Mouse (Mus musculus) urinary bladder, postnatal 4 days (tissue): ENCODE measurements around the gene Lao1.
"Not testable (repeated sequence)": the region's sequence is repeated elsewhere in the genome, so short reads cannot be mapped to it uniquely, and the experiment has no call there.

ENCODE experiments used
- DNase-seq, 2 experiments: peaks; one replicate each; pipeline ENCODE4 v3.0.0; 2021 to 2022; ENCODE audit warnings: low spot score in 2 of 2

Gene Lao1

DNA sequence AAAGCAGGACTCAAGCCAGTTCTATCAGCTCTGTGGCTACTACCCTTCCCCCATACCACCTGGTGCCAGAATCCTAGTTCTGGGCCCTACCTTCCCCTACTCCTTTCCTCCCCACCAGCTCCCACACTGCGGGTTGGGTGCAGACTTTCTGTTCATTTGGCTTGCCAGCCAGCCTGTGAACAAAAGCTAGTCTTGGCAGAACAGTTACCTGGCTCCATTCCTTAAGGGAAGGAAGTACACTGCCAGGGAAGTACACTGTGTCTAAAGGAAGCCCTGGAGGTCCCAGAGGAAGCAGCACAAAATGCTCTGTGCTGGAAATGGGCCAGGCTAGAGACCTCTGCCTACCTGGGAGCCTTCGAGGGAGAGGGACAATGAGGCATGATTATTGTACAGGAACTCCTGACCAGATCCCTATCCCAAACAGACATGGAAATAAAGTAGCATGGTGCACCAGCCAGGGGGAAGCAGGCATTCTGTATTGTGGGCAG lies at the start of gene Lao1:
Lao1 (plus strand) TSS at position 438 of the 488 bp plus-strand sequence.
- DNase-seq, result no peak

GRCm38 (mm10) chr4:118917365-118917764 lies 44.0 kb upstream of the Lao1 start, which contains the start of gene Olfr1329:
Gene Olfr1329, minus strand, starts transcription at chr4:118917465.
- DNase-seq, result not testable (repeated sequence)

- not testable (repeated sequence) for DNase-seq
Observed at GRCm38 (mm10) chr4:118931326-118931725, 30.1 kb upstream of the Lao1 start.

GRCm38 (mm10) chr4:118938512-118938911 lies 22.9 kb upstream of the Lao1 start, which contains the start of gene Olfr1328:
Gene Olfr1328, minus strand, starts transcription at chr4:118938612.
- DNase-seq, result no peak

DNA sequence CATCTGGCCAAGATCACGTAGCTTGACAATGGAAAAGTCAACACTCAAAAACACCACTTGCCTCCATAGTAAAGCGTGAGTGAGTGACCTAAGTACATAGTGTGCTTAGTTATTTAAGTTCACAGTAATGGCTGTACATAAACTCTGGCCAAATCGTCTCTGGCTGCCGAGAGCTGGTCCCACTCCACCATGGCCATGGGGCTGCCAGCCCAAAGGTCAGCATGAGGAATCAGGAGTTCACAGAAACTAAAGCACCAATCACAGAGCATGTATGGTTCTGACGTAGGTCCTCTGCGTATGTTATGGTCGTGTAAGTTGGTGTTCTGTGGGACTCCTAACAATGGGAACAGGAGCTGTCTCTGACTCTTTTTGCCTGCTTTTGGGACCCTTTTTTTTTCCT lies 2.6 kb upstream of the Lao1 start:
- no peak for DNase-seq

DNA sequence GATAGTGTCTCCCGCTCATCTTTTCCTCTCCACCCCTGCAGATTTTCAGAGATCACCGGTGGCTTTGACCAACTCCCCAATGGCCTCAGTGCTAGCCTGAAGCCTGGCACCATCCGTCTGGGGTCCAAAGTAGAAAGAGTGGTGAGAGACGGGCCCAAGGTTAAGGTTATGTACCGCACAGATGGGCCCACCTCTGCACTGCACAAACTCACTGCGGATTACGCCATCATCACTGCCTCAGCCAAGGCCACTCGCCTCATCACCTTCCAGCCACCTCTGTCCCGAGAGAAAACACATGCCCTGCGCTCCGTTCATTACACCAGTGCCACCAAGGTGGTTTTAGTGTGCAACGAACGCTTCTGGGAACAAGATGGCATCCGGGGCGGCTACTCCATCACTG lies 6.3 kb downstream of the Lao1 start:
- DNase-seq, result peak in 1 of 2 experiments; percentile 55

DNA sequence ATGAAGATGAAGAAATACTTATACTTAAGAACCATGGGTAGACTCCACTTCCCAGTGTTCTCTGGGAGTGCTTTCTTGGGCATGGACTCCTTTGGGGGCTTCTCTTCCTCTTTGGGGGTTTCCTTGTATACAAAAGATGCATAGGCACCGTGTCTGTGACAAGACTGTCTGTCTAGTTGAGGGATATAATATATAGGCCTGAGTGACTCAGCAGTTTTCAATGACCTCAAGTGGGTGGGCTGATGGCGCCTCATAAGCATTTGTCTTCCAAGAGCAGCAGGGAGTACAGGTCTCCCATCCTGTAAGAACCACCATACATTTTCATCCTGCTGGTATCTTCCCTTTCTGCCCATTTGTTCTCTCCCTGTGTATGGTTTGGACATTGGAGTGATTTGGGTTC lies 11.9 kb downstream of the Lao1 start:
- DNase-seq, result no peak

DNA sequence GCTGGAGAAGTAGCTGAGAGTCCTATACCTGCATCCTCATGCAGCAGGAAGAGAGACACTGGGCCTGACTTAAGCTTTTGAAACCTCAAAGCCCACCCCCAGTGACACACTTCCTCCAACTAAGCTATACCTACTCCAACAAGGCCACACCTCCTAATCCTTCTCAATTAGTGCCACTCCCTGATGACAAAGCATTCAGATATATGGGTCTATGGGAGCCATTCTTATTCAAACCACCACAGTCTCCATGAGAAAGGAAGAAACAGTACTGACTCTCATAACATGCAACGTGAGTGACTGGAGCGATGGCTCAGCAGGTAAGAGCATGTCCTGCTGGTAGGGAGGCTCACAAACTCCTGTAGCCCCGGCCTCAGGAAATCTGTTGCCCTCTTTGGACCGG lies 23.9 kb downstream of the Lao1 start:
- no peak for DNase-seq

DNA sequence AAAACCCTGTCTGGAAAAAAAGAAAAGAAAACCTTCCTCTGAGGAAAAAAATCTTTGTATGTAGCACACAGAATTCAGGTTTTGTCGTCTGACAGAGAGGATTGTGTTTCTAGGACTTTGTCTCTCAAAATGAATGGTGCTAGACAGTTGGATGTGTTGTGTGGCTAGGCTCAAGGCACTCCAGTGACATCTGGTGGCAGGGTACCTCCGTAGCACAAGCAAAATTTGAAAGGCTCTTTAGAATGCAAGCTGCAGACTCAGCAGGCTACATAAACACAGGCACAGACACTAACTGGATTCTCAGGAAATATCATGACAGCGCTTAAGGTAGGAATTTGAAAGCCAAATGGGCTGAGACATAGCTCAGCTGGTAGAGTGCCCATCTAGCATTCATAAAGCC lies 27.2 kb downstream of the Lao1 start:
- DNase-seq, result no peak

GRCm38 (mm10) chr4:118989331-118989730 lies 28.0 kb downstream of the Lao1 start:
- DNase-seq, result no peak

DNA sequence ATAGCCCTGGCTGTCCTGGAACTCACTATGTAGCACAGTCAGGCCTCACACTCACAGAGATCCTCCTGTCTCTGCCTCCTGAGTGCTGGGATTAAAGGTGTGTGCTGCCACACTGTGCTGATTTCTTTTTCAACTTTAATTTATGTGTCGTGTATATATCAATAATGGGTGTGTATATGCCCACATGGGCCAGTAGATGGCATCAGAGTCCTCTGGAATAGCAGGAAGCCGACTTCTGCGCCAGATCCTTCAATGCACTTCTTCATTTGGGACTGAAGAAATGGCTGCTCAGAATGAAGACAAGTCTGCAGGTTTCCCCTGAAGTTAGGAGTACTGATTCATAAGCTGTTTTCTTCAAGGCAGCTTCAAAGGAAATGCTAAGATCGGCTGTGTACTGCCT lies 30.4 kb downstream of the Lao1 start:
- no peak for DNase-seq

DNA sequence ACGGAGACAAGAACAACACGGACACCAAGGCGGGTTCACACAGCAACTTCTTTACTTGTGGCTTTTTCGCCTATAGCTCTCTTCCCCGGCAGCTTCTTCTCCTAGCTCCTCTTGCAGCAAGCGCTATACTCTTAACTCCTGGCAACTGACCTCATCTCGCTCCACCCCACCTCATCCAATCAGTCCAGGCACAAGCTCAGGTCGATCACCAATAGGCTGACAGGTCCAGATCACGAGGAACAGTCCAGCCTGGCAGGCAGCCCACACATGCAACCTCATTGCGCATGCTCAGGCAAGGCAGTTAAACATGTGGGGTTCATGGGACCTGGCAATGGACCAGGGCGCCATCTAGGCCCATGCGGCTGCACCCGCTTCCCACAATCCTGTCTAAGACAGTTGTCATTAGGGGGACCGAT lies 35.8 kb downstream of the Lao1 start:
- no peak for DNase-seq

DNA sequence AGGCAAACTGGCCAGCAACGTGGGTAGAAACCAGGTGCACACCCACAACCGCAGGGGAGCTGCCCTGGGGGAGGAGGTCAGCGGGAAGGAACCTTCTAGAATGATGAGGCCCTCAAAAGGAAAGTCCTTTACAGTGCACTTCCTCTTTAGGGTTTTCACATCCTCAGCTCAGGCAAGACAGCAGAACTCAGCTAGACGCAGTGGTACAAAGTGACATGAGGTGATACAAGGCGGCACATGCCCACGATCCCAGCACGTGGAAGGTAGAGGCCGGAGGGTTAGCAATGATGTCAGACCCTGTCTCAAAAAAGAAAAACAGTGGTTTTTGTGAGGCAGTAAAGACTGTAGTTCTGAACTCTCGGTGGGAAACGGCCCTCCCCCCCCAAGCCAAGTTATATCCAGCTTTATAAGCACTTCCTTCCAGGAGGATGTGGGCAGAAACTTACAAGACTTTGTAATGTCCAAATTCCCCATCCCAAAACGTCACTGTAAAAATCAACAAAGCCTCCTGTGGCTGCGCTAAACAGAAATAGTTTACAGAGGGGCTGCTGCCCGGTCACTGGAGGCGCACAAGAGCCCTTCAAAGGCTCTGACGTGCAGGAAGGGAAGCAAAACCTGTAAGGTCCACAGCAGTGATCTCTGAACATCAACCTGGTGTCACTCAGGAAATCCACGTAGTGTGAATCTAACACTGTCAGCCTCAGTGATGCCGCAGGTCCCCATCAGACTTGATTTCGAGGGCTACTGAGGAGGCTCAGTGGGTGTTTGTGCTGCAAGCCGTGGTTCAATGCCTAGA lies 38.5 kb downstream of the Lao1 start:
- no peak for DNase-seq

DNA sequence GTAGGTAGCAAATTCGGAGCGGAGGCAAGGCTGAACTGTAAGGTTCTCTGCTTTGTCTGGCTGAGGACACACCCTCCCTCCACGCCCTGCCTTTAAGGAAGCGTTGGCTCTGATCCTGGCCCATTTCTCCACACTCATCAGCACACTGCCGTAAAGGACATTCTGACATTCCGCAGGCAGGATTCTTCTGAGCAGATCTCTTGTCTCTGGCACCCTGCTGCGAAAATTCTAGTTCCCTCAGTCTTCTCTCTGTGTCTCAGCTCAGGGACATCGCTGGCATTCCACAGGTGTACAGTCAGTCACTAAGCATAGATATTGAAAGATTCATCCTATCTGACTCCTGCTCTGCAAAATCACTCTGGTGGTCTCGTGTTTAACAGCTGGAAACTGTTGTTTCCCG lies 40.3 kb downstream of the Lao1 start:
- DNase-seq, result no peak

- DNase-seq, result no peak
Observed at GRCm38 (mm10) chr4:119002512-119002911, 41.1 kb downstream of the Lao1 start.

DNA sequence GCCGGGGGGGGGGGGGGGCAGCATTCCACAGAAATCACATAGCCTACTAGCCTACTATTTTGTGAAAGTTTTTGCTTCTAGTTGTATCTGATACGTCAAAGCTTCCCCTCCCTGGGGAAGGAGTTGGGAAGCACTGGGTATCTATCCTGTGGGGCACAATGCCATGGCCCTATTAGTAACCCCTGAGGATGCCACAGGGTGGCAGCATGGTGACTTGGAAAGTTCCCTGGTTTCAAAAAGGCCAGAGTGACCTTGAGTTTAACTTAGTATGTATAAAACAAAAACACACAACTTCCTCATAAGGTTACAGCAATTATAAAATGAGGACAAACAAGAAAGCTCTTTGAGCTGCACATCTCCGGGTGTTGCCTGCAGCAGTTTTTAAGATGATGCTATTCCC lies 42.8 kb downstream of the Lao1 start:
- no peak for DNase-seq

- DNase-seq, result peak; percentile 74 to 91
Observed at GRCm38 (mm10) chr4:119004613-119005339, 43.4 kb downstream of the Lao1 start.

- DNase-seq, result no peak
Observed at GRCm38 (mm10) chr4:119007602-119008001, 46.2 kb downstream of the Lao1 start.

- DNase-seq, result no peak
Observed at GRCm38 (mm10) chr4:119008476-119008875, 47.1 kb downstream of the Lao1 start.

DNA sequence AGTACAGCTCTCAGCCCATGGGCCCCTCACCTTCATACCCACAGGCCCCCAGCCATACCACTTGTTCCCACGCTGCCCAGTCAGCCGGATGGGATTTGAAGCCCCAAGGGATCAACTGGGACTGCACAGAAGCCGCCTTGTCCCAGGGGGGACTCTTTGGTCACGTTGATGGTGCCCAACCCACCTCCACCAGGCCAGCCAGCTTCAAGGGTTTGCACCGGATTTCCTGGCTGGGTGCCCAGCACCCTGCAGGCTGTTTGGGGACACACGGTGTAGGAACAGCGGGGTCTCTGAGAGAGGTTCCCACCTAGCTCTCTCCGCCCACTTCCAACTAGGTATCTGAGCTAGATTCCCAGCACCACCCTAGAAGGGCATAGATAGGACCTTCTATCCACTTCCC lies 48.4 kb downstream of the Lao1 start:
- no peak for DNase-seq

- DNase-seq, result no peak
Observed at GRCm38 (mm10) chr4:119011050-119011680, 49.8 kb downstream of the Lao1 start.

GRCm38 (mm10) chr4:119013031-119013430 lies 51.7 kb downstream of the Lao1 start:
- no peak for DNase-seq
